Mouse (Mus musculus) C2C12 (cell line): ENCODE results near the gene Kmt5a.

ENCODE experiments used
- CTCF ChIP-seq: IDR thresholded peaks from one replicate; pipeline ENCODE4 v1.5.1; 2011; ENCODE audit not compliant: control insufficient read depth, insufficient read depth, insufficient read length
- MYOG ChIP-seq: IDR thresholded peaks from one replicate; pipeline ENCODE4 v1.6.1; 2011; ENCODE audit not compliant: control insufficient read depth, insufficient read length; ENCODE audit errors: extremely low read depth

GRCm38 (mm10) chr5:124506731-124507359 lies 67.1 kb downstream of the Kmt5a start:
- TF ChIP-seq CTCF, result no peak
- no peak for TF ChIP-seq MYOG
